Mouse (Mus musculus): ENCODE results near the gene Tom1l2. TPM values are rescaled to one million over a fixed set of nuclear protein-coding genes. Genes with fewer than 3 reads are reported as not detected.

The Tom1l2 gene
- polyA plus RNA-seq, 1 experiment from 2014 or later, result 23.0 TPM

DNA sequence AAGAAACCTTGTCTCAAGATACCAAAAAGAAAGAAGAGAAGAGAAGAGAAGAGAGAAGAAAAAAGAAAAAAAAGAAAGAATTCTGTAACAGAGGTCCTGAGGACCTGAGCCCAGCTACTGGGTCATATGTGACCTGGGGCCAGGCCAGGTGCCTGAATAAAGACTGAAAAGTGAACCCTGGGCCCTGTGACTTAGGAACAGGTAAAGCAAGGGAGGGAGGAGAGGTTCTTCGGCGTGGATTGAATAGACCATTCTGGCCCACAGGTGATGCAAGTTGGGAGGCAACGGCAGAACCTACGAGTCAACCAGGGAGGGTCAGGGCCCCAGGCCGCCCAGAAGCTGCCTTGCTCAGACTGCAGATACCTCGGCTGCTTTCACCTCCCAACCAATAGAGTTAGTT lies 131.3 kb downstream of the Tom1l2 start:
- Histone ChIP-seq H3K27me3 (replicated peaks; ENCODE audit: control insufficient read depth, insufficient read depth, low read length) (no peaks in the 10 kb centered on the region), H3K9me3 (replicated peaks; ENCODE audit: control insufficient read depth, low read length) (no peaks in the 10 kb centered on the region), H3K9ac (ENCODE audit: low read length) (no peak overlapping the region), H3K4me3 (ENCODE audit: low read depth, low read length) (no peak overlapping the region), H3K4me2 (ENCODE audit: low read length) (no peak overlapping the region), H3K36me3 (ENCODE audit: control insufficient read depth, insufficient read depth, low read length) (no peaks in the 10 kb centered on the region), H3K27ac (ENCODE audit: low read depth, low read length) (no peak overlapping the region), H3K4me1 (ENCODE audit: control insufficient read depth, insufficient read depth, low read length) (peaks cover 14% of the 10 kb centered on the region)
- WGBS, result 87% methylated on average over 6 of the region's 6 CpGs
- ATAC-seq, result no peak
- DNase-seq (ENCODE audit: low spot score), result no peak

DNA sequence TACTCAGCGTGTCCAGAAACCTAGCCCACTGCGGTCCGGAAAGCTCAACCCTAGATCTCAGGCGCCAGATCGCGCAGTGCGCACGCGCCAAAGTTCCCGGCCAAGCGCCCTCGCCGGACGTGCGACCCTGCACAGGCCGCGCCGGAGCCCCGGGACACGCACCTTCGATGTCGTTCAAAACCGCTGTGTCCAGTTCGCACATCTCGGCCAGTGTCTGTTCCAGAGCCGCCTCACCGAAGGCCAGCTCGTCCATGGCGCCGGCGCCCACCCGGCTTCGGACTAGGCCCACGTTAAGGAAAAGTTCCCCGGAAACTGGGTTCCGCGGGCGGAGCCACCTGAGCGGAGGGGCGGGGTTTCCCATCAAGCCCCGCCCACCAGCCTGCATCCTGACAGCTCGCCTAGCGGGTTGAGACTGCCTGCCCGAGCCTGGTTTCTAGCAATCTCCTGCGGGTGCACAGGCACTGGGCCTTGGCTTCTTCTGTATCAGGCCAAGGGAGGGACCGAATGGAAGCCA lies 132.4 kb downstream of the Tom1l2 start:
- Histone ChIP-seq H3K9me3 (replicated peaks; ENCODE audit: control insufficient read depth, low read length) (no peaks in the 10 kb centered on the region), H3K4me2 (ENCODE audit: low read length) (peak overlapping the region; percentile 69), H3K27me3 (replicated peaks; ENCODE audit: control insufficient read depth, insufficient read depth, low read length) (no peaks in the 10 kb centered on the region), H3K4me3 (ENCODE audit: low read depth, low read length) (peak overlapping the region; percentile 58), H3K27ac (ENCODE audit: low read depth, low read length) (peak overlapping the region; percentile 21; the same call in 1 of the 2 replicates), H3K9ac (ENCODE audit: low read length) (peak overlapping the region; percentile 60), H3K4me1 (ENCODE audit: control insufficient read depth, insufficient read depth, low read length) (peaks cover 14% of the 10 kb centered on the region), H3K36me3 (ENCODE audit: control insufficient read depth, insufficient read depth, low read length) (no peaks in the 10 kb centered on the region)
- DNase-seq (ENCODE audit: low spot score) (peak; percentile 91), ATAC-seq (peak; percentile 88)
- WGBS, result under 1% methylated on average over 46 of the region's 46 CpGs

GRCm38 (mm10) chr11:60219609-60220008 lies 133.1 kb downstream of the Tom1l2 start:
- DNase-seq (ENCODE audit: low spot score) (no peak), ATAC-seq (no peak)
- no peaks in the 10 kb centered on the region for H3K9me3 ChIP-seq (replicated peaks; ENCODE audit: control insufficient read depth, low read length)
- no peak overlapping the region for H3K27ac ChIP-seq (ENCODE audit: low read depth, low read length)
- peak overlapping the region; percentile 69 for H3K4me2 ChIP-seq (ENCODE audit: low read length)
- H3K27me3 ChIP-seq (replicated peaks; ENCODE audit: control insufficient read depth, insufficient read depth, low read length), result no peaks in the 10 kb centered on the region
- H3K36me3 ChIP-seq (ENCODE audit: control insufficient read depth, insufficient read depth, low read length), result no peaks in the 10 kb centered on the region
- H3K4me3 ChIP-seq (ENCODE audit: low read depth, low read length), result peak overlapping the region; percentile 58
- H3K9ac ChIP-seq (ENCODE audit: low read length), result peak overlapping the region; percentile 60
- H3K4me1 ChIP-seq (ENCODE audit: control insufficient read depth, insufficient read depth, low read length), result peaks cover 14% of the 10 kb centered on the region
- 47% methylated on average over 8 of the region's 8 CpGs for WGBS

GRCm38 (mm10) chr11:60217467-60217866 lies 135.2 kb downstream of the Tom1l2 start:
- Histone ChIP-seq H3K36me3 (ENCODE audit: control insufficient read depth, insufficient read depth, low read length) (no peaks in the 10 kb centered on the region), H3K9ac (ENCODE audit: low read length) (no peak overlapping the region), H3K9me3 (replicated peaks; ENCODE audit: control insufficient read depth, low read length) (no peaks in the 10 kb centered on the region), H3K4me2 (ENCODE audit: low read length) (no peak overlapping the region), H3K4me1 (ENCODE audit: control insufficient read depth, insufficient read depth, low read length) (peaks cover 7% of the 10 kb centered on the region), H3K27ac (ENCODE audit: low read depth, low read length) (no peak overlapping the region), H3K27me3 (replicated peaks; ENCODE audit: control insufficient read depth, insufficient read depth, low read length) (no peaks in the 10 kb centered on the region), H3K4me3 (ENCODE audit: low read depth, low read length) (no peak overlapping the region)
- no peak for ATAC-seq
- WGBS, result 94% methylated on average over 7 of the region's 7 CpGs
- no peak for DNase-seq (ENCODE audit: low spot score)

DNA sequence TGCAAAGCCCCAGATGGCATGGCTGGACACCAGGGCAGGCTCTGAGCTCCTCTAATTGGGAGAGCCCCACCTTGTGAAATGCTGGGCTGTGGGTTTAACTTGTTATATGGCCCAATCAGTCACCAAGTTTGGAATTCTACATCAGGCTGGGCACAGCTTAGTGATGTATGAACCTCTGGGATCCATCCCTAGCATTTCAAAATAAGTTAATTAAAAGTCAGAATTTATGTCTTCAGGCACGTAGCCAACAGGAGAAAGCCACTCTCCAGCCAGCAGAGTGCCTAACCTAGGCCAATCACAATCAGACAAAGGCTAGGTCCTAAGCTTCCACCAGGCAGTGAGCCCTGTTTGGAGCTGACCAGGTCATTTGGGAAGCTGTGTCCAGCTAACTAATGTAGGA lies 136.0 kb downstream of the Tom1l2 start:
- H3K4me3 ChIP-seq (ENCODE audit: low read depth, low read length), result no peak overlapping the region
- no peak overlapping the region for H3K4me2 ChIP-seq (ENCODE audit: low read length)
- peaks cover 9% of the 10 kb centered on the region for H3K4me1 ChIP-seq (ENCODE audit: control insufficient read depth, insufficient read depth, low read length)
- no peaks in the 10 kb centered on the region for H3K27me3 ChIP-seq (replicated peaks; ENCODE audit: control insufficient read depth, insufficient read depth, low read length)
- H3K9ac ChIP-seq (ENCODE audit: low read length), result no peak overlapping the region
- no peak overlapping the region for H3K27ac ChIP-seq (ENCODE audit: low read depth, low read length)
- ATAC-seq (no peak), DNase-seq (ENCODE audit: low spot score) (no peak)
- no peaks in the 10 kb centered on the region for H3K9me3 ChIP-seq (replicated peaks; ENCODE audit: control insufficient read depth, low read length)
- H3K36me3 ChIP-seq (ENCODE audit: control insufficient read depth, insufficient read depth, low read length), result no peaks in the 10 kb centered on the region
- 93% methylated on average over 1 of the region's 1 CpGs for WGBS

- DNase-seq (ENCODE audit: low spot score) (no peak), ATAC-seq (no peak)
- peaks cover 29% of the 10 kb centered on the region for H3K4me1 ChIP-seq (ENCODE audit: control insufficient read depth, insufficient read depth, low read length)
- H3K9ac ChIP-seq (ENCODE audit: low read length), result no peak overlapping the region
- no peak overlapping the region for H3K4me2 ChIP-seq (ENCODE audit: low read length)
- H3K27ac ChIP-seq (ENCODE audit: low read depth, low read length), result no peak overlapping the region
- H3K9me3 ChIP-seq (replicated peaks; ENCODE audit: control insufficient read depth, low read length), result no peaks in the 10 kb centered on the region
- no peak overlapping the region for H3K4me3 ChIP-seq (ENCODE audit: low read depth, low read length)
- H3K27me3 ChIP-seq (replicated peaks; ENCODE audit: control insufficient read depth, insufficient read depth, low read length), result no peaks in the 10 kb centered on the region
- H3K36me3 ChIP-seq (ENCODE audit: control insufficient read depth, insufficient read depth, low read length), result no peaks in the 10 kb centered on the region
- WGBS, result 75% methylated on average over 6 of the region's 6 CpGs
These were observed 139.4 kb downstream of the Tom1l2 start for GRCm38 (mm10) chr11:60213266-60213665.

- DNase-seq (ENCODE audit: low spot score) (no peak), ATAC-seq (no peak)
- WGBS, result 63% methylated on average over 12 of the region's 12 CpGs
- Histone ChIP-seq H3K4me1 (ENCODE audit: control insufficient read depth, insufficient read depth, low read length) (peaks cover 42% of the 10 kb centered on the region), H3K9me3 (replicated peaks; ENCODE audit: control insufficient read depth, low read length) (no peaks in the 10 kb centered on the region), H3K27ac (ENCODE audit: low read depth, low read length) (no peak overlapping the region), H3K4me2 (ENCODE audit: low read length) (no peak overlapping the region), H3K4me3 (ENCODE audit: low read depth, low read length) (no peak overlapping the region), H3K9ac (ENCODE audit: low read length) (no peak overlapping the region; the same call in 1 of the 2 replicates), H3K27me3 (replicated peaks; ENCODE audit: control insufficient read depth, insufficient read depth, low read length) (no peaks in the 10 kb centered on the region), H3K36me3 (ENCODE audit: control insufficient read depth, insufficient read depth, low read length) (peaks cover 8% of the 10 kb centered on the region)
These were observed 140.9 kb downstream of the Tom1l2 start for GRCm38 (mm10) chr11:60211761-60212160.

GRCm38 (mm10) chr11:60211152-60211551 lies 141.6 kb downstream of the Tom1l2 start:
- ATAC-seq, result no peak
- H3K9ac ChIP-seq (ENCODE audit: low read length), result peak overlapping the region; percentile 67
- H3K4me3 ChIP-seq (ENCODE audit: low read depth, low read length), result no peak overlapping the region
- 61% methylated on average over 3 of the region's 3 CpGs for WGBS
- peak overlapping the region; percentile 69 for H3K4me2 ChIP-seq (ENCODE audit: low read length)
- peaks cover 14% of the 10 kb centered on the region for H3K36me3 ChIP-seq (ENCODE audit: control insufficient read depth, insufficient read depth, low read length)
- no peak for DNase-seq (ENCODE audit: low spot score)
- H3K27ac ChIP-seq (ENCODE audit: low read depth, low read length), result peak overlapping the region; percentile 90
- no peaks in the 10 kb centered on the region for H3K9me3 ChIP-seq (replicated peaks; ENCODE audit: control insufficient read depth, low read length)
- H3K27me3 ChIP-seq (replicated peaks; ENCODE audit: control insufficient read depth, insufficient read depth, low read length), result no peaks in the 10 kb centered on the region
- peaks cover 42% of the 10 kb centered on the region for H3K4me1 ChIP-seq (ENCODE audit: control insufficient read depth, insufficient read depth, low read length)

DNA sequence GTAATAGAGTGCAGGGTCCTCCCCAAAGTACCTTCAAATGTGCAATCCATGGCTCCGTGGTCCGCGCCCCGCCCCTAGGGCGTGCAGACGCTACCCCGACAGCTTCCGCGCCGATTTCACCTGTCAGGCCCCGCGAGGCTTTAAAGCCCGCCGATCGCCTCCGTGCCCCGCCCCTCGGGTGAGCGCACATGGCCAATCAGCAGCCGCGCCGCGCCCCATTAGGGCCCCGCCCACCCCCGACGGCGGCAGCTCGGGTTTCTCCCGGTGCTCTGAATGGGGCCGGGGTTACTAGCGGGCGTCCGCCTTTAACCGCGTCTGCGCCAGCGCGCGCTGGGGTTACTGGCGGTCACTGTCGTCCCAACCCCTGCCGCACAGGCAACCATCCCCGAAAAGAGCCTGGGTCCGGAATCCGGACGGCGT lies 142.4 kb downstream of the Tom1l2 start:
- H3K4me1 ChIP-seq (ENCODE audit: control insufficient read depth, insufficient read depth, low read length), result peaks cover 42% of the 10 kb centered on the region
- ATAC-seq, result peak; percentile 89
- no peaks in the 10 kb centered on the region for H3K9me3 ChIP-seq (replicated peaks; ENCODE audit: control insufficient read depth, low read length)
- no peaks in the 10 kb centered on the region for H3K27me3 ChIP-seq (replicated peaks; ENCODE audit: control insufficient read depth, insufficient read depth, low read length)
- peak overlapping the region; percentile 43 for H3K4me3 ChIP-seq (ENCODE audit: low read depth, low read length)
- DNase-seq (ENCODE audit: low spot score), result peak; percentile 96
- WGBS, result under 1% methylated on average over 47 of the region's 47 CpGs
- peak overlapping the region; percentile 90 for H3K27ac ChIP-seq (ENCODE audit: low read depth, low read length)
- H3K36me3 ChIP-seq (ENCODE audit: control insufficient read depth, insufficient read depth, low read length), result peaks cover 22% of the 10 kb centered on the region
- peak overlapping the region; percentile 69 for H3K4me2 ChIP-seq (ENCODE audit: low read length)
- peak overlapping the region; percentile 67 for H3K9ac ChIP-seq (ENCODE audit: low read length)
